Mouse (Mus musculus): ENCODE measurements around the gene Aimp2. TPM values are rescaled to one million over a fixed set of nuclear protein-coding genes. Genes with fewer than 3 reads are reported as not detected.
A peak's percentile ranks its signal among the peaks of the same experiment; 100 is the strongest.

Gene Aimp2
- polyA plus RNA-seq, 2 experiments: 93.0 to 109 TPM

- ATAC-seq (ENCODE audit: low FRiP score, low read depth) (no peak), DNase-seq (ENCODE audit: low spot score) (no peak)
- H3K27ac ChIP-seq (replicated peaks; ENCODE audit: low read depth, low read length): no peak overlapping the region
- peaks cover 97% of the 10 kb centered on the region for H3K36me3 ChIP-seq (ENCODE audit: control insufficient read depth, insufficient read depth, low read length)
- 0 out of 2 replicates have a peak, but pooled peaks cover 3% of the 10 kb centered on the region for H3K9me3 ChIP-seq (ENCODE audit: control insufficient read depth, low read length)
- H3K27me3 ChIP-seq (ENCODE audit: control insufficient read depth, insufficient read depth, low read length): no peaks in the 10 kb centered on the region
- WGBS: 93% methylated on average over 3 of the region's 3 CpGs
- no peak overlapping the region for H3K4me3 ChIP-seq (replicated peaks; ENCODE audit: low read length)
- TF ChIP-seq POLR2A (IDR thresholded peaks at IDR 0.05; ENCODE audit: borderline replicate concordance, extremely low read depth, insufficient read depth, insufficient read length): no peak
- H3K4me2 ChIP-seq (replicated peaks; ENCODE audit: low read depth, low read length, severe bottlenecking): no peak overlapping the region
- no peak overlapping the region for H3K9ac ChIP-seq (ENCODE audit: low read depth, low read length, severe bottlenecking)
- H3K4me1 ChIP-seq (ENCODE audit: control insufficient read depth, insufficient read depth, low read length): no peaks in the 10 kb centered on the region
Measured at GRCm38 (mm10) chr5:143885274-143885673, 24.4 kb downstream of the Aimp2 start.

- Histone ChIP-seq H3K9ac (ENCODE audit: low read depth, low read length, severe bottlenecking) (no peak overlapping the region), H3K36me3 (ENCODE audit: control insufficient read depth, insufficient read depth, low read length) (peaks cover 56% of the 10 kb centered on the region), H3K27ac (replicated peaks; ENCODE audit: low read depth, low read length) (no peak overlapping the region), H3K27me3 (ENCODE audit: control insufficient read depth, insufficient read depth, low read length) (no peaks in the 10 kb centered on the region), H3K4me3 (replicated peaks; ENCODE audit: low read length) (no peak overlapping the region), H3K4me2 (replicated peaks; ENCODE audit: low read depth, low read length, severe bottlenecking) (no peak overlapping the region), H3K9me3 (ENCODE audit: control insufficient read depth, low read length) (no peaks in the 10 kb centered on the region), H3K4me1 (ENCODE audit: control insufficient read depth, insufficient read depth, low read length) (no peaks in the 10 kb centered on the region)
- ATAC-seq (ENCODE audit: low FRiP score, low read depth) (no peak), DNase-seq (ENCODE audit: low spot score) (no peak)
- TF ChIP-seq POLR2A (IDR thresholded peaks at IDR 0.05; ENCODE audit: borderline replicate concordance, extremely low read depth, insufficient read depth, insufficient read length): no peak
- 69% methylated on average over 4 of the region's 4 CpGs for WGBS
Measured at GRCm38 (mm10) chr5:143874571-143874970, 35.1 kb downstream of the Aimp2 start.

DNA sequence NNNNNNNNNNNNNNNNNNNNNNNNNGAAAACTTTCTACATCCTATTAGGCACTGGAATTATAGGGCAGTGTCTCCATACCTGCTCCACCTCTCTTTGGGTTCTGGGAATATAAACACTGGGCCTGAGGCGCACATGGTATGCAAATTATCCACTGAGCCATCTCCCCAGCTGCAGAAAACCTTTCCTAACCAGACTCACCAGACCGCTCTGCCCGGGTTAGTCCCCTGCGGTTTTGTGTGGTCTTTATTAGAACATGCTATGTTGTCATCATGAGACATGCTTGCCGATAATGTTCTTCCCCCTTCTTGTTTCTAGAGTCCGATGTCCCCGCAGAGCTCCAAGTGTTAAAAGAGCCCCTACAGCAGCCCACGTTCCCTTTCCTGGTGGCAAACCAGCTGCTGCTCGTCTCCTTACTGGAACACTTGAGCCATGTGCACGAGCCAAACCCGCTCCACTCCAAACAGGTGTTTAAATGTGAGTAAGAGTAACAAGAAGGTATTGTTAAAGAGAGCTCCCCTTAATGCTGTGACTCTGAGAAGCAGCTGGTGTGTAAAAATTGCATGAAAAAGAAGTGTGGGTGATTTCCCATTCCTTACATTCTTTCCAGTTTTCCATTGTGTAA, 38.0 kb downstream of the Aimp2 start:
- Histone ChIP-seq H3K4me2 (replicated peaks; ENCODE audit: low read depth, low read length, severe bottlenecking) (no peak overlapping the region), H3K36me3 (ENCODE audit: control insufficient read depth, insufficient read depth, low read length) (peaks cover 35% of the 10 kb centered on the region), H3K4me3 (replicated peaks; ENCODE audit: low read length) (no peak overlapping the region), H3K9ac (ENCODE audit: low read depth, low read length, severe bottlenecking) (no peak overlapping the region), H3K27ac (replicated peaks; ENCODE audit: low read depth, low read length) (no peak overlapping the region), H3K9me3 (ENCODE audit: control insufficient read depth, low read length) (no peaks in the 10 kb centered on the region), H3K4me1 (ENCODE audit: control insufficient read depth, insufficient read depth, low read length) (no peaks in the 10 kb centered on the region), H3K27me3 (ENCODE audit: control insufficient read depth, insufficient read depth, low read length) (no peaks in the 10 kb centered on the region)
- WGBS: 68% methylated on average over 11 of the region's 11 CpGs
- ATAC-seq (ENCODE audit: low FRiP score, low read depth) (peak; percentile 55), DNase-seq (ENCODE audit: low spot score) (no peak)
- TF ChIP-seq POLR2A (IDR thresholded peaks at IDR 0.05; ENCODE audit: borderline replicate concordance, extremely low read depth, insufficient read depth, insufficient read length): no peak

Other genes with a start within 250 kb of the Aimp2 start
- 16.3 and 18.4 TPM in 2 replicates for gene Usp42, start 177.6 kb downstream of the Aimp2 start, polyA plus RNA-seq (2012; rRNA removed)
- 21.9 and 24.6 TPM in 2 replicates for gene Usp42, start 177.6 kb downstream of the Aimp2 start, polyA plus RNA-seq (2014; fragmentation: Nextera tagmentation; extraction: Ambion mirVana)
- gene Eif2ak1, start 92.1 kb downstream of the Aimp2 start, polyA plus RNA-seq (2012; rRNA removed): 24.7 and 25.8 TPM in 2 replicates
- gene Eif2ak1, start 92.1 kb downstream of the Aimp2 start, polyA plus RNA-seq (2014; fragmentation: Nextera tagmentation; extraction: Ambion mirVana): 40.6 and 44.8 TPM in 2 replicates
- gene Ankrd61, start 12.2 kb downstream of the Aimp2 start, polyA plus RNA-seq (2012; rRNA removed): 0.36 and 0.54 TPM in 2 replicates
- 0.21 and 0.33 TPM in 2 replicates for gene Ankrd61, start 12.2 kb downstream of the Aimp2 start, polyA plus RNA-seq (2014; fragmentation: Nextera tagmentation; extraction: Ambion mirVana)
- gene Pms2, start 117 bp upstream of the Aimp2 start, polyA plus RNA-seq (2012; rRNA removed): 15.3 and 17.5 TPM in 2 replicates
- gene Pms2, start 117 bp upstream of the Aimp2 start, polyA plus RNA-seq (2014; fragmentation: Nextera tagmentation; extraction: Ambion mirVana): 25.9 and 27.0 TPM in 2 replicates
- gene Gm42421, start 18.3 kb upstream of the Aimp2 start, polyA plus RNA-seq (2012; rRNA removed): 1.6 TPM in 2 replicates
- 0.76 and 1.6 TPM in 2 replicates for gene Gm42421, start 18.3 kb upstream of the Aimp2 start, polyA plus RNA-seq (2014; fragmentation: Nextera tagmentation; extraction: Ambion mirVana)
- gene Rsph10b, start 23.2 kb upstream of the Aimp2 start, polyA plus RNA-seq (2012; rRNA removed): 2.6 and 4.4 TPM in 2 replicates
- gene Rsph10b, start 23.2 kb upstream of the Aimp2 start, polyA plus RNA-seq (2014; fragmentation: Nextera tagmentation; extraction: Ambion mirVana): 2.8 and 3.2 TPM in 2 replicates
- 39.9 and 48.2 TPM in 2 replicates for gene Ccz1, start 105.0 kb upstream of the Aimp2 start, polyA plus RNA-seq (2012; rRNA removed)
- 72.7 and 77.1 TPM in 2 replicates for gene Ccz1, start 105.0 kb upstream of the Aimp2 start, polyA plus RNA-seq (2014; fragmentation: Nextera tagmentation; extraction: Ambion mirVana)
- gene Ocm, start 116.8 kb upstream of the Aimp2 start, polyA plus RNA-seq (2012; rRNA removed): not detected in 2 replicates
- not detected in 2 replicates for gene Ocm, start 116.8 kb upstream of the Aimp2 start, polyA plus RNA-seq (2014; fragmentation: Nextera tagmentation; extraction: Ambion mirVana)
- 8.2 and 10.1 TPM in 2 replicates for gene Lmtk2, start 190.6 kb upstream of the Aimp2 start, polyA plus RNA-seq (2012; rRNA removed)
- gene Lmtk2, start 190.6 kb upstream of the Aimp2 start, polyA plus RNA-seq (2014; fragmentation: Nextera tagmentation; extraction: Ambion mirVana): 3.6 and 4.3 TPM in 2 replicates

All from limb, embryonic 14.5 days (tissue).